Mouse (Mus musculus): ENCODE data around the gene Hoxa10.

GRCm38 (mm10) chr6:52265913-52266665 is 25.4 kb upstream of the Hoxa10 start:
- TF ChIP-seq POLR2A (IDR thresholded peaks at IDR 0.05; ENCODE audit: extremely low read depth, insufficient read depth, low read length) (no peak), CTCF (IDR thresholded peaks at IDR 0.05; ENCODE audit: low read depth, low read length) (no peak)
